Mouse (Mus musculus) adrenal gland, postnatal 4 days (tissue): ENCODE data around the gene Tmf1. TPM values are rescaled to one million over a fixed set of nuclear protein-coding genes. Genes with fewer than 3 reads are reported as not detected.

Experiments
- DNase-seq, 2 experiments: peaks; one replicate each; pipeline ENCODE4 v3.0.0; 2021 to 2022; ENCODE audit warnings: low spot score in 2 of 2, mixed read lengths in 2 of 2
- total RNA-seq, 2 experiments: library from RNA; stranded (reverse); gene quantifications; 2 replicates each; pipeline ENCODE4 v1.2.3; 2021

The Tmf1 gene
- total RNA-seq, 2 experiments from 2014 or later = 46.8 to 50.3 TPM

GRCm38 (mm10) chr6:97204252-97204869, 25.4 kb upstream of the Tmf1 start:
- DNase-seq = no peak

GRCm38 (mm10) chr6:97202477-97202876, 23.6 kb upstream of the Tmf1 start:
- DNase-seq = no peak

GRCm38 (mm10) chr6:97200437-97200836, 21.5 kb upstream of the Tmf1 start:
- DNase-seq = no peak

- DNase-seq = no peak
Observed at GRCm38 (mm10) chr6:97179367-97179828, 476 bp upstream of the Tmf1 start.

GRCm38 (mm10) chr6:97175716-97176115, 3.2 kb downstream of the Tmf1 start:
- DNase-seq = no peak

- DNase-seq = no peak
Observed at GRCm38 (mm10) chr6:97150156-97150555, 28.8 kb downstream of the Tmf1 start.

GRCm38 (mm10) chr6:97149721-97150120, 29.2 kb downstream of the Tmf1 start:
- no peak for DNase-seq

- peak; percentile 29 to 68 for DNase-seq
Observed at GRCm38 (mm10) chr6:97148383-97149251, 30.3 kb downstream of the Tmf1 start, which contains the start of gene Eogt. TSS of gene Eogt (minus strand) at chr6:97149182.

GRCm38 (mm10) chr6:97147755-97148382, 31.1 kb downstream of the Tmf1 start:
- peak; percentile 35 to 44 for DNase-seq

- DNase-seq = no peak
Observed at GRCm38 (mm10) chr6:97145156-97145555, 33.8 kb downstream of the Tmf1 start.

GRCm38 (mm10) chr6:97144359-97144758, 34.6 kb downstream of the Tmf1 start:
- DNase-seq = peak in 1 of 2 experiments; percentile 51

- no peak for DNase-seq
Observed at GRCm38 (mm10) chr6:97142611-97143010, 36.3 kb downstream of the Tmf1 start.

GRCm38 (mm10) chr6:97141811-97142210, 37.1 kb downstream of the Tmf1 start:
- no peak for DNase-seq

- DNase-seq = no peak
Observed at GRCm38 (mm10) chr6:97132707-97133303, 46.1 kb downstream of the Tmf1 start.

- DNase-seq = no peak
Observed at GRCm38 (mm10) chr6:97131808-97132207, 47.1 kb downstream of the Tmf1 start.

- no peak for DNase-seq
Observed at GRCm38 (mm10) chr6:97130979-97131378, 47.9 kb downstream of the Tmf1 start.

GRCm38 (mm10) chr6:97124336-97125010, 54.4 kb downstream of the Tmf1 start:
- DNase-seq = no peak

GRCm38 (mm10) chr6:97120922-97121321, 58.0 kb downstream of the Tmf1 start:
- DNase-seq = no peak

- DNase-seq = no peak
Observed at GRCm38 (mm10) chr6:97118327-97118726, 60.6 kb downstream of the Tmf1 start.

GRCm38 (mm10) chr6:97116896-97117295, 62.0 kb downstream of the Tmf1 start:
- DNase-seq = no peak

- DNase-seq = no peak
Observed at GRCm38 (mm10) chr6:97114821-97115220, 64.1 kb downstream of the Tmf1 start.
